ENCODE assay signal across 7 mouse cellular contexts in the genomic region with DNA sequence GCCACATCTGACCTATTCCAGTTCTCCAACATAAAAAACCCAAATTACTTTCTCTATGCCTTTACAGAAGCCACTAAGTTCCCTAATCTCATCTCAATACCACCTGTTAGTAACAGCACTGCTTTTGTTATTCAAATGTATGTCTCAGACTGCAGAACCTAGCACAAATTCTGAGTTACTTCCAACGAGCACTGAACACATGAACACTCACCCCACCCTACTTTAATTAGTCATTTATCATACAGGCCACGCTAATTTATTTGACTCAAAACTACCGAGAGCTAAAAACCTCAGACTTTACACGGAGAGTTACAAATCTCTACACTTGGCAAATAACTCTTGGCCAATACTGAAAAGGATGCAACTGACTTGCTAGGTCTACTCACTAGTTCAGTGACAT. TPM values are rescaled to one million over a fixed set of nuclear protein-coding genes. Genes with fewer than 3 reads are reported as not detected.
DNase-seq lines count a peak whose midpoint lies in the region; ATAC-seq and TF ChIP-seq lines count a peak whose summit lies in the region.

No protein-coding gene starts in this region.

- peak overlapping the region; percentile 93; the same call in 1 of the 2 replicates for H3K27ac ChIP-seq in neural tube, embryonic 11.5 days (ENCODE audit: low read depth, low read length)
- H3K27ac ChIP-seq in embryonic fibroblast, embryonic 13.5 days (ENCODE audit: insufficient read depth, low read length), result peak overlapping the region; percentile 53; the same call in 1 of the 2 replicates
- H3K27ac ChIP-seq in limb, embryonic 13.5 days, result peak overlapping the region; percentile 96
- peak overlapping the region; percentile 96 for H3K27ac ChIP-seq in stomach, embryonic 15.5 days

- H3K36me3 ChIP-seq in neural tube, embryonic 11.5 days (ENCODE audit: control insufficient read depth, insufficient read depth, low read length), result no peaks in the 10 kb centered on the region
- peaks cover 4% of the 10 kb centered on the region for H3K36me3 ChIP-seq in limb, embryonic 13.5 days
- no peaks in the 10 kb centered on the region for H3K36me3 ChIP-seq in stomach, embryonic 15.5 days

- no peak for DNase-seq in neural tube, embryonic 11.5 days (ENCODE audit: low spot score)
- DNase-seq in neural tube, embryonic 10.5 days (ENCODE audit: extremely low spot score, low spot score), result no peak
- DNase-seq in c-Kit-positive CD71-positive TER-119-positive erythroid progenitor cells, embryonic 14.5 days (ENCODE audit: low spot score), result no peak
- no peak for DNase-seq in right cerebral cortex, postnatal 25 days

- H3K27me3 ChIP-seq in neural tube, embryonic 11.5 days (ENCODE audit: control insufficient read depth, insufficient read depth, low read length), result no peaks in the 10 kb centered on the region
- no peaks in the 10 kb centered on the region for H3K27me3 ChIP-seq in limb, embryonic 13.5 days
- no peaks in the 10 kb centered on the region for H3K27me3 ChIP-seq in stomach, embryonic 15.5 days (replicated peaks)

- peaks cover 6% of the 10 kb centered on the region for H3K4me1 ChIP-seq in neural tube, embryonic 11.5 days (ENCODE audit: control insufficient read depth, insufficient read depth, low read length)
- no peaks in the 10 kb centered on the region for H3K4me1 ChIP-seq in embryonic fibroblast, embryonic 13.5 days (ENCODE audit: control insufficient read depth, insufficient read depth, low read length)
- peaks cover 24% of the 10 kb centered on the region for H3K4me1 ChIP-seq in limb, embryonic 13.5 days
- H3K4me1 ChIP-seq in stomach, embryonic 15.5 days, result peaks cover 8% of the 10 kb centered on the region; the same call in 1 of the 2 replicates

- TF ChIP-seq POLR2A in embryonic fibroblast, embryonic 13.5 days (IDR thresholded peaks at IDR 0.05; ENCODE audit: low read depth, low read length), result no peak

- ATAC-seq in neural tube, embryonic 11.5 days (ENCODE audit: insufficient read depth, low FRiP score, low TSS enrichment), result no peak
- no peak for ATAC-seq in limb, embryonic 13.5 days (ENCODE audit: low FRiP score, low read depth)
- no peak for ATAC-seq in stomach, embryonic 15.5 days (ENCODE audit: insufficient read depth, low FRiP score, low read depth)

- peak overlapping the region; percentile 87 for H3K9ac ChIP-seq in neural tube, embryonic 11.5 days (ENCODE audit: low read length)
- peak overlapping the region; percentile 95 for H3K9ac ChIP-seq in limb, embryonic 13.5 days
- peak overlapping the region; percentile 46 for H3K9ac ChIP-seq in stomach, embryonic 15.5 days

- H3K4me3 ChIP-seq in neural tube, embryonic 11.5 days (ENCODE audit: low read depth, low read length), result peak overlapping the region; percentile 68
- H3K4me3 ChIP-seq in embryonic fibroblast, embryonic 13.5 days (ENCODE audit: insufficient read depth, low read length), result peak overlapping the region; percentile 87
- H3K4me3 ChIP-seq in limb, embryonic 13.5 days, result peak overlapping the region; percentile 97
- H3K4me3 ChIP-seq in stomach, embryonic 15.5 days (replicated peaks), result peak overlapping the region; percentile 85

- H3K9me3 ChIP-seq in neural tube, embryonic 11.5 days (ENCODE audit: control insufficient read depth, low read length), result no peaks in the 10 kb centered on the region
- H3K9me3 ChIP-seq in limb, embryonic 13.5 days, result no peaks in the 10 kb centered on the region
- H3K9me3 ChIP-seq in stomach, embryonic 15.5 days, result no peaks in the 10 kb centered on the region

- TF ChIP-seq CTCF in embryonic fibroblast, embryonic 13.5 days (IDR thresholded peaks at IDR 0.05; ENCODE audit: borderline replicate concordance, insufficient read depth, low read length), result no peak

- peak overlapping the region; percentile 50 for H3K4me2 ChIP-seq in neural tube, embryonic 11.5 days (ENCODE audit: low read depth)
- peak overlapping the region; percentile 76 for H3K4me2 ChIP-seq in limb, embryonic 13.5 days (replicated peaks)
- peak overlapping the region; percentile 64 for H3K4me2 ChIP-seq in stomach, embryonic 15.5 days

- WGBS in neural tube, embryonic 11.5 days, result 14% methylated on average over 4 of the region's 4 CpGs
- WGBS in limb, embryonic 13.5 days, result 5% methylated on average over 4 of the region's 4 CpGs
- 3% methylated on average over 4 of the region's 4 CpGs for WGBS in stomach, embryonic 15.5 days

RNA-seq across cellular contexts. Expression of a gene that starts 4.3 kb away (rescaled TPM):
- polyA plus RNA-seq in neural tube, embryonic 11.5 days (2014; fragmentation: Nextera tagmentation; extraction: Ambion mirVana), result 308 and 317 TPM in 2 replicates
- 227 and 267 TPM in 2 replicates for polyA plus RNA-seq in embryonic fibroblast, embryonic 13.5 days (2011; ENCODE audit: insufficient read length, low read depth, missing spikeins)
- polyA plus RNA-seq in limb, embryonic 13.5 days (2015; fragmentation: Nextera tagmentation; extraction: Ambion mirVana), result 341 and 348 TPM in 2 replicates
- polyA plus RNA-seq in stomach, embryonic 15.5 days (2015; fragmentation: Nextera tagmentation; extraction: Ambion mirVana), result 229 and 234 TPM in 2 replicates

RNA-seq across cellular contexts. Expression of a gene that starts 4.4 kb away (rescaled TPM):
- polyA plus RNA-seq in neural tube, embryonic 11.5 days (2014; fragmentation: Nextera tagmentation; extraction: Ambion mirVana), result 82.5 and 85.4 TPM in 2 replicates
- polyA plus RNA-seq in embryonic fibroblast, embryonic 13.5 days (2011; ENCODE audit: insufficient read length, low read depth, missing spikeins), result 39.1 and 63.1 TPM in 2 replicates
- polyA plus RNA-seq in limb, embryonic 13.5 days (2015; fragmentation: Nextera tagmentation; extraction: Ambion mirVana), result 63.0 TPM in 2 replicates
- polyA plus RNA-seq in stomach, embryonic 15.5 days (2015; fragmentation: Nextera tagmentation; extraction: Ambion mirVana), result 45.4 and 53.7 TPM in 2 replicates
